Mouse (Mus musculus) liver, embryonic 15.5 days (tissue): Measurements from ENCODE around the gene Mafg. TPM values are rescaled to one million over a fixed set of nuclear protein-coding genes. Genes with fewer than 3 reads are reported as not detected.
"Not testable (repeated sequence)": the region's sequence is repeated elsewhere in the genome, so short reads cannot be mapped to it uniquely, and the experiment has no call there.

Experiments
- ATAC-seq: fragments of 200-750 bp; cut with Nextera tagmentation; 2 replicates; pipeline ENCODE4 v1.8.0; 2017; ENCODE audit warnings: moderate number of reproducible peaks, mild to moderate bottlenecking, moderate library complexity; ENCODE audit not compliant: insufficient read depth
- H3K27ac ChIP-seq: fragments of 300-500 bp; sonication (generic); replicated peaks from 2 replicates; pipeline ENCODE4 v1.5.1; 2015; ENCODE audit warnings: mild to moderate bottlenecking, inconsistent platforms
- H3K27me3 ChIP-seq: fragments of 300-500 bp; sonication (generic); 2 replicates; pipeline ENCODE4 v1.6.1; 2015; ENCODE audit warnings: mild to moderate bottlenecking, inconsistent platforms
- H3K36me3 ChIP-seq: fragments of 300-500 bp; sonication (generic); replicated peaks from 2 replicates; pipeline ENCODE4 v1.6.1; 2015; ENCODE audit warnings: moderate library complexity, mild to moderate bottlenecking, inconsistent platforms
- H3K4me1 ChIP-seq: fragments of 300-500 bp; sonication (generic); replicated peaks from 2 replicates; pipeline ENCODE4 v1.6.1; 2015; ENCODE audit warnings: inconsistent platforms
- H3K4me2 ChIP-seq: fragments of 300-500 bp; sonication (generic); 2 replicates; pipeline ENCODE4 v1.6.1; 2015; ENCODE audit warnings: moderate library complexity, mild to moderate bottlenecking, inconsistent platforms
- H3K4me3 ChIP-seq: fragments of 300-500 bp; sonication (generic); replicated peaks from 2 replicates; pipeline ENCODE4 v1.5.1; 2015; ENCODE audit warnings: mild to moderate bottlenecking, inconsistent platforms
- H3K9ac ChIP-seq: fragments of 300-500 bp; sonication (generic); 2 replicates; pipeline ENCODE4 v1.6.1; 2015; ENCODE audit warnings: moderate library complexity, mild to moderate bottlenecking, inconsistent platforms
- H3K9me3 ChIP-seq: fragments of 300-500 bp; sonication (generic); replicated peaks from 2 replicates; pipeline ENCODE4 v1.6.1; 2016; ENCODE audit warnings: inconsistent platforms
- WGBS: fragments of 180-500 bp; shearing (Covaris S2); methylation state at CpG from one replicate; pipeline ENCODE4 v1.1.7; 2015; ENCODE audit warnings: mixed read lengths; ENCODE audit not compliant: insufficient replicate concordance; 5-methylcytosine and 5-hydroxymethylcytosine counted together
- polyA plus RNA-seq: library from polyadenylated mRNA; unstranded; fragments of >200 nt; fragmentation: Nextera tagmentation; extraction: Ambion mirVana; gene quantifications from 2 replicates; pipeline ENCODE4 v1.2.1, GENCODE M21; 2015

Mafg gene
- polyA plus RNA-seq: 37.6 and 42.3 TPM in 2 replicates

- peaks cover 8% of the 10 kb centered on the region for H3K36me3 ChIP-seq
- peak within 1 kb of the TSS; percentile 98 for H3K9ac ChIP-seq
- peak within 1 kb of the TSS; percentile 99 for H3K27ac ChIP-seq
- WGBS: 9% methylated on average over 58 of the region's 58 CpGs
- H3K27me3 ChIP-seq: no peaks in the 10 kb centered on the region
- ATAC-seq: peak; percentile 70
- peak within 1 kb of the TSS; percentile 94 for H3K4me2 ChIP-seq
- H3K4me1 ChIP-seq: peaks cover 53% of the 10 kb centered on the region
- H3K9me3 ChIP-seq: no peaks in the 10 kb centered on the region
- H3K4me3 ChIP-seq: peak within 1 kb of the TSS; percentile 87
These were observed at the start of gene Mafg for GRCm38 (mm10) chr11:120633520-120634343. Gene Mafg (minus strand): TSS chr11:120633600.

- peaks cover 46% of the 10 kb centered on the region for H3K36me3 ChIP-seq
- no peak overlapping the region for H3K4me2 ChIP-seq
- no peak overlapping the region for H3K4me3 ChIP-seq
- whole genome bisulfite sequencing: 82% methylated on average over 5 of the region's 5 CpGs
- H3K4me1 ChIP-seq: 0 out of 2 replicates have a peak, but pooled peaks cover 4% of the 10 kb centered on the region
- no peaks in the 10 kb centered on the region for H3K9me3 ChIP-seq
- H3K9ac ChIP-seq: no peak overlapping the region
- ATAC-seq: no peak
- no peaks in the 10 kb centered on the region for H3K27me3 ChIP-seq
- H3K27ac ChIP-seq: no peak overlapping the region
These were observed 49.3 kb upstream of the Mafg start for GRCm38 (mm10) chr11:120682683-120683082.

GRCm38 (mm10) chr11:120679909-120680308, 46.5 kb upstream of the Mafg start:
- ATAC-seq: no peak
- Histone ChIP-seq H3K27ac (no peak overlapping the region), H3K36me3 (peaks cover 43% of the 10 kb centered on the region), H3K27me3 (no peaks in the 10 kb centered on the region), H3K4me3 (no peak overlapping the region), H3K4me2 (no peak overlapping the region), H3K9ac (no peak overlapping the region), H3K9me3 (no peaks in the 10 kb centered on the region), H3K4me1 (peaks cover 19% of the 10 kb centered on the region)
- WGBS: 66% methylated on average over 3 of the region's 3 CpGs

GRCm38 (mm10) chr11:120676951-120677350, 43.6 kb upstream of the Mafg start:
- H3K4me3 ChIP-seq: no peak overlapping the region
- no peak overlapping the region for H3K9ac ChIP-seq
- H3K36me3 ChIP-seq: peaks cover 43% of the 10 kb centered on the region
- no peak overlapping the region for H3K4me2 ChIP-seq
- no peaks in the 10 kb centered on the region for H3K9me3 ChIP-seq
- no peaks in the 10 kb centered on the region for H3K27me3 ChIP-seq
- no peak overlapping the region; the same call in 1 of the 2 replicates for H3K27ac ChIP-seq
- no peak for ATAC-seq
- 75% methylated on average over 4 of the region's 4 CpGs for WGBS
- peaks cover 42% of the 10 kb centered on the region for H3K4me1 ChIP-seq

GRCm38 (mm10) chr11:120675875-120676274, 42.5 kb upstream of the Mafg start:
- not testable (repeated sequence) for H3K9ac ChIP-seq, H3K9me3 ChIP-seq, H3K27me3 ChIP-seq, H3K27ac ChIP-seq, ATAC-seq, H3K4me3 ChIP-seq, H3K4me2 ChIP-seq
- peaks cover 37% of the 10 kb centered on the region for H3K36me3 ChIP-seq
- 54% methylated on average over 5 of the region's 5 CpGs for WGBS
- peaks cover 42% of the 10 kb centered on the region for H3K4me1 ChIP-seq

GRCm38 (mm10) chr11:120673594-120674122, 40.3 kb upstream of the Mafg start:
- Histone ChIP-seq H3K36me3 (peaks cover 21% of the 10 kb centered on the region), H3K4me1 (peaks cover 42% of the 10 kb centered on the region), H3K27ac (peak overlapping the region; percentile 91), H3K4me3 (peak overlapping the region; percentile 85), H3K27me3 (0 out of 2 replicates have a peak, but pooled peaks cover 6% of the 10 kb centered on the region), H3K9me3 (no peaks in the 10 kb centered on the region), H3K9ac (peak overlapping the region; percentile 73), H3K4me2 (peak overlapping the region; percentile 91)
- 22% methylated on average over 12 of the region's 12 CpGs for WGBS
- ATAC-seq: peak; percentile 11

GRCm38 (mm10) chr11:120672687-120673593, 39.5 kb upstream of the Mafg start, which contains the start of gene Aspscr1:
Gene Aspscr1 (plus strand): TSS chr11:120672973.
- Histone ChIP-seq H3K27me3 (0 out of 2 replicates have a peak, but pooled peaks cover 6% of the 10 kb centered on the region), H3K4me2 (peak within 1 kb of the TSS; percentile 91), H3K4me1 (peaks cover 42% of the 10 kb centered on the region), H3K9ac (peak within 1 kb of the TSS; percentile 73), H3K9me3 (no peaks in the 10 kb centered on the region), H3K36me3 (peaks cover 14% of the 10 kb centered on the region), H3K4me3 (peak within 1 kb of the TSS; percentile 85), H3K27ac (peak within 1 kb of the TSS; percentile 91)
- ATAC-seq: peak; percentile 97
- WGBS: 1% methylated on average over 78 of the region's 83 CpGs

- Histone ChIP-seq H3K27ac (no peak overlapping the region), H3K4me1 (no peaks in the 10 kb centered on the region), H3K4me3 (no peak overlapping the region), H3K36me3 (no peaks in the 10 kb centered on the region), H3K9me3 (no peaks in the 10 kb centered on the region), H3K27me3 (peaks cover 58% of the 10 kb centered on the region), H3K9ac (no peak overlapping the region), H3K4me2 (no peak overlapping the region)
- ATAC-seq: no peak
- WGBS: 24% methylated on average over 3 of the region's 3 CpGs
These were observed 33.2 kb upstream of the Mafg start for GRCm38 (mm10) chr11:120666617-120667016.

GRCm38 (mm10) chr11:120665406-120665805, 32.0 kb upstream of the Mafg start:
- no peaks in the 10 kb centered on the region for H3K36me3 ChIP-seq
- H3K9ac ChIP-seq: no peak overlapping the region
- H3K4me1 ChIP-seq: peaks cover 10% of the 10 kb centered on the region
- no peak overlapping the region for H3K27ac ChIP-seq
- no peaks in the 10 kb centered on the region for H3K9me3 ChIP-seq
- 68% methylated on average over 3 of the region's 3 CpGs for WGBS
- H3K27me3 ChIP-seq: peaks cover 69% of the 10 kb centered on the region
- H3K4me3 ChIP-seq: no peak overlapping the region
- no peak for ATAC-seq
- H3K4me2 ChIP-seq: no peak overlapping the region

GRCm38 (mm10) chr11:120663714-120664113, 30.3 kb upstream of the Mafg start:
- Histone ChIP-seq H3K27ac (no peak overlapping the region), H3K36me3 (no peaks in the 10 kb centered on the region), H3K4me3 (no peak overlapping the region), H3K4me2 (no peak overlapping the region), H3K9ac (no peak overlapping the region), H3K27me3 (peaks cover 80% of the 10 kb centered on the region), H3K9me3 (no peaks in the 10 kb centered on the region), H3K4me1 (peaks cover 25% of the 10 kb centered on the region)
- no peak for ATAC-seq
- 74% methylated on average over 5 of the region's 5 CpGs for WGBS
